Mouse (Mus musculus) adrenal gland, postnatal 36 days (tissue): ENCODE data around the gene Dennd2d. TPM values are rescaled to one million over a fixed set of nuclear protein-coding genes. Genes with fewer than 3 reads are reported as not detected.

Source experiments
- DNase-seq, 2 experiments: peaks; one replicate each; pipeline ENCODE4 v3.0.0; 2021; ENCODE audit warnings: mixed read lengths in 1 of 2
- total RNA-seq, 2 experiments: library from RNA; stranded (reverse); gene quantifications; 2 replicates each; pipeline ENCODE4 v1.2.3; 2021

Dennd2d gene
- total RNA-seq, 2 experiments from 2014 or later = 2.5 to 4.8 TPM

DNA sequence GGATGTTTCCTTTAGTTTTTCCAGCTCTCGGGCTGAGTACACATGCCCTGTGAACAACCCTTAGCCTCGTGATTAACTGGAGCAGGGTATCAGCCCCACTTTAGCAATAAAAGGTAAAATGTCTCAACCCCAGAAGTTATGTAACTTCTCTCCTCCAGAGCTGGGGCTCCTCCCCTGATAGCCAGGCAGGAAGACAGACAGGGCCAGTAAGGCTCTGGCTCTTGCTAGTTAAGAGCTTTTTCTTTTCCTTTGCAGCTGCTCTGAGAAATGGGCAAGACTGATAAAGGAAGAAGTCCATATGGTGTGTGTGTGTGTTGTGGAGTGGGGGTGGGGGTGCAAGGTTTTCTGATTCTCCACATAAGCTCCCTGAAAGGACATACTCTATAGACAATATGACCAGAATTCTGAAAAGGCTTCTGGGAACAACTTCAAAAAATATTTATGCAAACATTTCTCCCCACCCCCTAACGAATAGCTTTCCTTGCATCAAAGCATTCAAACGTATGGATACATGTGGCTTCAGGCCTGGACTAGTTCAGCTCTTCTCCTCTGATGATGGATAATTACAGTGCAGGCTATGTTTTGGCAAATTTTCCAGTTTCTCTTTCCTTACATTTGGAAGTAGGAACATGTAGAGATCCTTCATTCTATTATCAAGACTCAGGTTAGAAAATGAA is 14.0 kb downstream of the Dennd2d start:
- DNase-seq = no peak

DNA sequence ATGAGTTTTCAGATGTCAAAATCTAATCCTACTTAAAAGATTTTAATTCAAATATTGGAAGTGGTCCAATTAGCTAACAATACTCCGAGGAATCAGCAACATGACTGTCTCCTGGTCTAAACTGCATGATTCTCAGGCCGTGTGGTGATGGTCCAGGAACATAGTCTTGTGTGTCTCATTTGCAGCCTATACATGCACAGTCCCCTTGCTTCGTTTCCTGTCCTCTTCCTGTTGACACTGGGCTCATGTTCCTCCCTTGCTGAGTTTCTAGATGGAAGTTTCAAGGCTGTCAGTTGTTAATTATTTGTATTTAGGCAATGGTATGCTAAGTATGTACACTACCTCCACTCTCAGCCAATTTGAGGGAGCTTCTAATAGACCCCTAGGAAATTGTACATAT is 14.8 kb downstream of the Dennd2d start:
- no peak for DNase-seq

DNA sequence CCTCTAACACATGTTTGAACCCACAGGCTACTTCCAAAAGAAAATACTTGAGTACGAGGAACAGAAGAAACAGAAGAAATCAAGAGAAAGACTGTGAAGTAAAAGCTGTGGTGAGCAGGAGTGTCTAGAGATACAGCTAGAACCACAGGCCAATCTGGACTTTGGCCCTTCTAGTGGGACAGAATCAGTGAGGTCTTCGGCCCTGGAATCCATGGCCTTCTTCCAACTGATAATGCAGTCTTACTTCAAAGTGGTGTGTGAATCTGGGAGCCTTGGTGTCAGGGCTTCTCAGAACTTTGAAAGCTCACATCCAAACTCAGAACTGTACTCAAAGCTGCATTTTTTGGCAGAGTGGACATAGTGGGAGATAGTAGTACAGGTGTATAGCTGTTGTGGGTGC is 18.3 kb downstream of the Dennd2d start:
- no peak for DNase-seq

DNA sequence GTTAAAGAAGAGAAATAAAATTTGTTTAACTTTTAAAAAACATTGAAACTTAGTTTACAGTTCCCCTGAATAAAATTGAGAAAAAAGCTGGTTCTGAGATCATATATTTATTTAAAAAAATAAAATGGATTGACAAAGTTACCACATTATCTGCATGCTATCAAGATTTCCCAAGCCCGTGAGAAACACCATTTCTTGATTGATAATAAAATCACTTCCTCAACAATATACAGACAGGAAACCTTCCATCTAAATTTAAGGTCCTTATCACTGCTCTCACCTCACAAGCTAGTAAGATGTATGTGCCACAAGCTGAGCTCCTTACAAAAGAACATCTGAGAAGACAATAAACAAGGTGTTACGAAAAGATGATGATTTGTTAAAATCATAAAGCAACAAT is 20.7 kb downstream of the Dennd2d start:
- no peak for DNase-seq

DNA sequence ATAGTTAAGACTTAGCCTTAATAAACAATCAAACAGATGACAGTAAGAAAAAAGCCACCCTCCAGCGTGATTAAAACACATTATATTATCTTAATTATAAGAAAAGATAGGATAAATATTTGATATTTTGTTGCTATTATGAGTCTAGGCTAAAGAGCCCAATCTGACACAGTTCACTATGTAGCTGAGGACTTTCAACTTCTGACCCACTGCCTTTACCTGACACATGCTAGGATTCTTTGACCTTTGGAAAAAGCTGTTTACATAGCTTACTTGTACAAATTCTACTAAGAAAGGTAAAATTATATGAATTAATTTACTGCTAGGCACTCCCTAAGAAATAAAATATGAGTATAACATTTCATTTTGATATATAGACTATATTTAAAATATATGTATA is 28.5 kb downstream of the Dennd2d start:
- DNase-seq = no peak

- no peak for DNase-seq
Measured at GRCm38 (mm10) chr3:106515016-106515415, 32.8 kb downstream of the Dennd2d start.

- DNase-seq = no peak
Measured at GRCm38 (mm10) chr3:106522730-106523129, 40.5 kb downstream of the Dennd2d start.

DNA sequence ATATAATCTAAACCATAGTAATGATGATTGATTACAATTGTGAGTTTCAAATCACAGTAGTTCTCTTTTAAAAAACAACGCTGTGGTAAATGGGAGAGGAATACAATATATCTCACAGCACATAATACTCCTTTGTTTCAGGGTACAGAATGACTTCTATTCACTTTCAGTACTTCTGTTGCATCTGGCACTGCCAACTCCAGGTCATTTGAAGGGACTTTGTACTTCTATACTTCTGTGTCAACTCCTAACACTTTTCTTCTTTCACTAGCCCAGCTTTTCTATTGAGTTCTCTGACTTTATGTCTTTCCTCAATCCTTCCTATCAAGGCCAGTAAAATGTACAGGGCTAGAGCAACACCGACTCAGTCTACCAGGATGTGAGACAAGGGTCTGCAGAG is 44.2 kb downstream of the Dennd2d start:
- no peak for DNase-seq

DNA sequence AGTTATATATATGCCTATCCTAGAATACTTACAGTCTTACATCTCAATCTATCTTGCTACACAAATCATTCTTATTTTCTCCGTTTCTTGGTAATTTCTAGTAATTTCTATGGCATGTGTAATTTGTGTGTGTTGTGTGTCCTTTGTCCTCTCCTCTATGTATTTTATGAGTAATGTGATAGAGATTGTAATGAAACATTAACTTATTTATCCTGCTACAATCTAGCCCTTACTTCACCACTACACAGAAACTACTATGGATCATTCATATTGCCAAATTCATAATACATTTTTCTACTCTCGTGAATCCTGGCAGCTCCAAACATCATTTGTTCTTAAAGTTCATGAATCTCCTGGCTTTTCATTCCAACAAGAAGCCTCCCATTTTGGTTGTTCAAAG is 45.8 kb downstream of the Dennd2d start:
- no peak for DNase-seq

DNA sequence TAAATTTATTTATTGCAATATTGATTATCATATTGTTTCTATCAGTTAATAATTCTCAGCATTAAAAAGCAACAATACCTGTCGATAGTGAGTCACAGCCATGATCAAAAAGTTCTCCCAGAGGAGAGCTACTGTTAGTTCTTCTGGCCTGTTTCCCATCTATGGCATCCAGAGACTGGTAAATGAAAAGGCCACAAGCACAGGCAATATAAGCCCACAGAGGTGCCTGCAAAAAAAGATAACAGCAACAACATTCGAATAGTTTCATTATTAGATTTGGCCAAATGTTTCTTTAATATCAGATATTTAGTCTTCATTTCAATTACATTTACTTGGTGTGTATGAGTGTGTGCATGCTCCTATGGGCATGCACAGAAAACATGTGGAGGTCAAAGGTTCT is 51.1 kb downstream of the Dennd2d start:
- DNase-seq = no peak

- DNase-seq = no peak
Measured at GRCm38 (mm10) chr3:106544721-106545316, 62.6 kb downstream of the Dennd2d start.

- DNase-seq = peak; percentile 91 to 94
Measured at GRCm38 (mm10) chr3:106547171-106547923, 65.1 kb downstream of the Dennd2d start, which contains the start of the genes Dram2 and Cept1. TSS of gene Dram2 (plus strand) at chr3:106547798. TSS of gene Cept1 (minus strand) at chr3:106547802.

GRCm38 (mm10) chr3:106547924-106548539 is 65.8 kb downstream of the Dennd2d start:
- DNase-seq = peak in 1 of 2 experiments; percentile 34

DNA sequence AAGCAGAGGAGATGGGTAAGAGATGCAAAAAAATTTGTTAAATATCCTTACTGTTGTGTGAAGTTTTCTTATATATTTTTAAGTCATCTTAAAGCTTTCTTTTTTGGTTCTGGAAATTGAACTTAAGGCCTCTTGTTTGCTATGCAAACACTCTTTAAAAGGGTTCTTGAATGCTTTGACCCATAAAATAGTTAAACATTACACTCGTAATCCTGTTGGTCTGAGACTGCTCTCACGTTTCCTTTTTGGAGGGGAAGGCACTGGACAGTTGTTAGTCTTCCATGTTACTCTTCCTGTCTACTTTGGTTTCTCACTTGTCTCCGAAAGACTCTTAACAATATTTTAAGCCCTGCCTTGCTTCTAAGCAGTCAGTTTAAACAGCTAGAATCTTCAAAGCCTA is 66.8 kb downstream of the Dennd2d start:
- no peak for DNase-seq

Other genes with a start within 250 kb of the Dennd2d start
- gene Chil6, start 76.2 kb upstream of the Dennd2d start, total RNA-seq = not detected
- gene Dram2, start 65.4 kb downstream of the Dennd2d start, total RNA-seq = 100 to 1,000 TPM in 1 of 2 experiments, 10 to 100 TPM in 1; 70.8 to 116 TPM
- 10 to 100 TPM; 37.2 to 37.7 TPM for gene Cept1, start 65.4 kb downstream of the Dennd2d start, total RNA-seq
- 10 to 100 TPM; 15.6 to 18.5 TPM for gene Lrif1, start 202.6 kb downstream of the Dennd2d start, total RNA-seq